In genomic region chr4:54373606-54374005, GRCm38 (mm10) we compare ENCODE assay signal across 12 mouse cellular contexts.
DNase-seq lines count a peak whose midpoint lies in the region; ATAC-seq and TF ChIP-seq lines count a peak whose summit lies in the region.
"Had no signal": no experiment of that assay in that cellular context is flagged by ENCODE, and none has a peak within 500 bp of the region (broad histone marks: within the 10 kb centered on the region; RNA-seq: fewer than 3 reads in every experiment).

No protein-coding gene starts in this region.

- no peak overlapping the region for H3K9ac ChIP-seq in heart, embryonic 12.5 days
- H3K9ac ChIP-seq in midbrain, embryonic 12.5 days (replicated peaks): no peak overlapping the region
- H3K9ac ChIP-seq in midbrain, postnatal 0 days (replicated peaks; ENCODE audit: low read length, poor library complexity, severe bottlenecking): no peak overlapping the region
- H3K9ac ChIP-seq in embryonic facial prominence, embryonic 15.5 days: no peak overlapping the region
- H3K9ac ChIP-seq: hindbrain, embryonic 14.5 days had no signal

- no peaks in the 10 kb centered on the region for H3K27me3 ChIP-seq in heart, embryonic 12.5 days (replicated peaks)
- H3K27me3 ChIP-seq in midbrain, embryonic 12.5 days: no peaks in the 10 kb centered on the region
- H3K27me3 ChIP-seq in midbrain, postnatal 0 days (ENCODE audit: insufficient read depth, low read length): no peaks in the 10 kb centered on the region
- H3K27me3 ChIP-seq in embryonic facial prominence, embryonic 15.5 days: no peaks in the 10 kb centered on the region

- H3K9me3 ChIP-seq in heart, embryonic 12.5 days (replicated peaks): no peaks in the 10 kb centered on the region
- H3K9me3 ChIP-seq in midbrain, embryonic 12.5 days: no peaks in the 10 kb centered on the region
- H3K9me3 ChIP-seq in midbrain, postnatal 0 days (ENCODE audit: low read length): no peaks in the 10 kb centered on the region
- no peaks in the 10 kb centered on the region for H3K9me3 ChIP-seq in embryonic facial prominence, embryonic 15.5 days (replicated peaks)

- peaks cover 26% of the 10 kb centered on the region for H3K4me1 ChIP-seq in heart, embryonic 12.5 days (replicated peaks)
- H3K4me1 ChIP-seq in midbrain, embryonic 12.5 days: peaks cover 37% of the 10 kb centered on the region
- H3K4me1 ChIP-seq in midbrain, postnatal 0 days (ENCODE audit: insufficient read depth, low read length): no peaks in the 10 kb centered on the region
- H3K4me1 ChIP-seq in embryonic facial prominence, embryonic 15.5 days: peaks cover 16% of the 10 kb centered on the region

- WGBS in heart, embryonic 12.5 days: 0% methylated on average over 2 of the region's 2 CpGs
- 4% methylated on average over 2 of the region's 2 CpGs for WGBS in midbrain, embryonic 12.5 days
- WGBS in midbrain, postnatal 0 days: 3% methylated on average over 2 of the region's 2 CpGs
- WGBS in embryonic facial prominence, embryonic 15.5 days: 7% methylated on average over 2 of the region's 2 CpGs

- peak; percentile 74 for ATAC-seq in heart, embryonic 12.5 days (ENCODE audit: insufficient number of reproducible peaks, low FRiP score)
- 0 out of 2 replicates have a peak, but pooled peaks have one; percentile 7 for ATAC-seq in midbrain, embryonic 12.5 days (ENCODE audit: low FRiP score, low read depth)
- no peak for ATAC-seq in midbrain, postnatal 0 days (ENCODE audit: low FRiP score)
- ATAC-seq in embryonic facial prominence, embryonic 15.5 days (ENCODE audit: insufficient number of reproducible peaks, low FRiP score, low TSS enrichment, low read depth): peak; percentile 39; the same call in 1 of the 2 replicates

- no peaks in the 10 kb centered on the region for H3K36me3 ChIP-seq in heart, embryonic 12.5 days
- H3K36me3 ChIP-seq in midbrain, embryonic 12.5 days: no peaks in the 10 kb centered on the region
- no peaks in the 10 kb centered on the region for H3K36me3 ChIP-seq in midbrain, postnatal 0 days (ENCODE audit: insufficient read depth, low read length)
- no peaks in the 10 kb centered on the region for H3K36me3 ChIP-seq in embryonic facial prominence, embryonic 15.5 days

- H3K4me3 ChIP-seq in heart, embryonic 12.5 days: no peak overlapping the region
- no peak overlapping the region for H3K4me3 ChIP-seq in midbrain, embryonic 12.5 days
- H3K4me3 ChIP-seq in midbrain, postnatal 0 days (ENCODE audit: low read depth, low read length): no peak overlapping the region
- no peak overlapping the region for H3K4me3 ChIP-seq in embryonic facial prominence, embryonic 15.5 days (replicated peaks)

- no peak for TF ChIP-seq CTCF in midbrain, postnatal 0 days (IDR thresholded peaks at IDR 0.05)

- H3K4me2 ChIP-seq in heart, embryonic 12.5 days: peak overlapping the region; percentile 22; the same call in 1 of the 2 replicates
- no peak overlapping the region for H3K4me2 ChIP-seq in midbrain, embryonic 12.5 days (replicated peaks)
- no peak overlapping the region for H3K4me2 ChIP-seq in midbrain, postnatal 0 days (ENCODE audit: low read depth, low read length, poor library complexity, severe bottlenecking)
- H3K4me2 ChIP-seq in embryonic facial prominence, embryonic 15.5 days (replicated peaks): no peak overlapping the region
- H3K4me2 ChIP-seq: hindbrain, embryonic 14.5 days had no signal

- intact Hi-C loops in heart, postnatal 36 days (cut with DNase I): no loop called here

- peak overlapping the region; percentile 55 for H3K27ac ChIP-seq in heart, embryonic 12.5 days (ENCODE audit: poor library complexity, severe bottlenecking)
- peak overlapping the region; percentile 56; the same call in 1 of the 2 replicates for H3K27ac ChIP-seq in midbrain, embryonic 12.5 days (replicated peaks)
- no peak overlapping the region for H3K27ac ChIP-seq in midbrain, postnatal 0 days (ENCODE audit: low read depth, low read length)
- H3K27ac ChIP-seq in embryonic facial prominence, embryonic 15.5 days (replicated peaks): no peak overlapping the region
- H3K27ac ChIP-seq: hindbrain, embryonic 14.5 days had no signal

- DNase-seq in heart, postnatal 36 days: no peak
- DNase-seq in midbrain, postnatal 0 days (ENCODE audit: low spot score): no peak
- peak; percentile 82 for DNase-seq in yolk sac, embryonic 10.5 days (ENCODE audit: low spot score)
- DNase-seq in urinary bladder, adult 18-20 months (ENCODE audit: low spot score in 2 of 2): no peak
- no peak for DNase-seq in adrenal gland, postnatal 4 days (ENCODE audit: low spot score in 2 of 2)
- DNase-seq: cerebellum, postnatal 36 days; gastrocnemius, postnatal 14 days; midbrain, embryonic 14.5 days had no signal

Comparison
In these comparisons a context has a peak if more than half of its experiments do, and no peak if none do; other contexts are left out.
1. H3K27ac ChIP-seq: peak in heart, embryonic 12.5 days (single experiment) and midbrain, embryonic 12.5 days (single experiment); none in midbrain, postnatal 0 days (single experiment) and embryonic facial prominence, embryonic 15.5 days (single experiment).